Mouse (Mus musculus) heart, embryonic 12.5 days (tissue): ENCODE results near the gene Taf6l. TPM values are rescaled to one million over a fixed set of nuclear protein-coding genes. Genes with fewer than 3 reads are reported as not detected.

Experiments used
- ATAC-seq: fragments of 200-750 bp; cut with Nextera tagmentation; 2 replicates; pipeline ENCODE4 v1.8.0; 2017; ENCODE audit warnings: moderate TSS enrichment, moderate library complexity; ENCODE audit not compliant: insufficient number of reproducible peaks, low FRiP score
- H3K27ac ChIP-seq: fragments of 300-500 bp; sonication (generic); 2 replicates; pipeline ENCODE4 v1.5.1; 2016; ENCODE audit warnings: mild to moderate bottlenecking, moderate library complexity; ENCODE audit not compliant: poor library complexity, severe bottlenecking
- H3K27me3 ChIP-seq: fragments of 300-500 bp; sonication (generic); replicated peaks from 2 replicates; pipeline ENCODE4 v1.6.1; 2016; ENCODE audit warnings: mild to moderate bottlenecking, moderate library complexity
- H3K36me3 ChIP-seq: fragments of 300-500 bp; sonication (generic); 2 replicates; pipeline ENCODE4 v1.6.1; 2016; ENCODE audit warnings: mild to moderate bottlenecking, moderate library complexity
- H3K4me1 ChIP-seq: fragments of 300-500 bp; sonication (generic); replicated peaks from 2 replicates; pipeline ENCODE4 v1.6.1; 2016; ENCODE audit warnings: mild to moderate bottlenecking
- H3K4me2 ChIP-seq: fragments of 300-500 bp; sonication (generic); 2 replicates; pipeline ENCODE4 v1.6.1; 2016; ENCODE audit warnings: mild to moderate bottlenecking, moderate library complexity
- H3K4me3 ChIP-seq: fragments of 300-500 bp; sonication (generic); 2 replicates; pipeline ENCODE4 v1.5.1; 2016; ENCODE audit warnings: mild to moderate bottlenecking
- H3K9ac ChIP-seq: fragments of 300-500 bp; sonication (generic); 2 replicates; pipeline ENCODE4 v1.6.1; 2016; ENCODE audit warnings: mild to moderate bottlenecking, moderate library complexity
- H3K9me3 ChIP-seq: fragments of 300-500 bp; sonication (generic); replicated peaks from 2 replicates; pipeline ENCODE4 v1.6.1; 2016; ENCODE audit warnings: mild to moderate bottlenecking, moderate library complexity
- WGBS: fragments of 180-500 bp; shearing (Covaris S2); methylation state at CpG from one replicate; pipeline ENCODE4 v1.1.7; 2016; 5-methylcytosine and 5-hydroxymethylcytosine counted together
- polyA plus RNA-seq: library from polyadenylated mRNA; unstranded; fragments of >200 nt; fragmentation: Nextera tagmentation; extraction: Ambion mirVana; gene quantifications from 2 replicates; pipeline ENCODE4 v1.2.1, GENCODE M21; 2016

Gene Taf6l
- polyA plus RNA-seq, 1 experiment from 2014 or later: 23.3 TPM

DNA sequence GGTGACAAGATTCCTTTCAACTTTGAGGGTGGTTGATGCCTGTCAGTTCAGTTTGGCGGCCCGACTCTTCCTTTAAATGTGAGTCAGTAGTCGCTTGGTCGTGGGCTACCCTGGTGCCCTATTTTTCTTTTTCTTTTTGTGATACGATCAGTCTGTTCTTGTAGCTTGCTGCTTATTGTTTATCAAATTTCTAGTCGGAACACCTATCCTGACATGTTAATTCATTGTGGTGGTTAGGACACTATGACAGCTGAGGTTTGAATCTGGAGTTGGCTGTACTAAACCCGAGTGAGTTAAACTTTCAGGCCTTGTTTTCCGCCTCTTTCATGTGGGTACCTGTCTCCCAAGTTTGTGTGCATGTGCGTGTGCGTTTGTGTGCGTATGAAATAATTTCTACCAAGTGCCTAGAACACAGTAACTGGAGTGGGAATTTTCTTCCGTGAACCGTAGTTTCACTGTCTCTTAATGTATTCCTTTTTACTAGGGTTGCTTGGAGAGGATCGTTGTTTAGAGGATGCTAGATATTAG, 28.7 kb downstream of the Taf6l start:
- peak overlapping the region; percentile 88 for H3K4me2 ChIP-seq
- H3K4me3 ChIP-seq: peak overlapping the region; percentile 94
- no peaks in the 10 kb centered on the region for H3K9me3 ChIP-seq
- peaks cover 34% of the 10 kb centered on the region for H3K36me3 ChIP-seq
- H3K27ac ChIP-seq: peak overlapping the region; percentile 91
- H3K4me1 ChIP-seq: peaks cover 20% of the 10 kb centered on the region
- H3K27me3 ChIP-seq: no peaks in the 10 kb centered on the region
- ATAC-seq: no peak
- peak overlapping the region; percentile 95 for H3K9ac ChIP-seq
- 3% methylated on average over 14 of the region's 14 CpGs for WGBS

DNA sequence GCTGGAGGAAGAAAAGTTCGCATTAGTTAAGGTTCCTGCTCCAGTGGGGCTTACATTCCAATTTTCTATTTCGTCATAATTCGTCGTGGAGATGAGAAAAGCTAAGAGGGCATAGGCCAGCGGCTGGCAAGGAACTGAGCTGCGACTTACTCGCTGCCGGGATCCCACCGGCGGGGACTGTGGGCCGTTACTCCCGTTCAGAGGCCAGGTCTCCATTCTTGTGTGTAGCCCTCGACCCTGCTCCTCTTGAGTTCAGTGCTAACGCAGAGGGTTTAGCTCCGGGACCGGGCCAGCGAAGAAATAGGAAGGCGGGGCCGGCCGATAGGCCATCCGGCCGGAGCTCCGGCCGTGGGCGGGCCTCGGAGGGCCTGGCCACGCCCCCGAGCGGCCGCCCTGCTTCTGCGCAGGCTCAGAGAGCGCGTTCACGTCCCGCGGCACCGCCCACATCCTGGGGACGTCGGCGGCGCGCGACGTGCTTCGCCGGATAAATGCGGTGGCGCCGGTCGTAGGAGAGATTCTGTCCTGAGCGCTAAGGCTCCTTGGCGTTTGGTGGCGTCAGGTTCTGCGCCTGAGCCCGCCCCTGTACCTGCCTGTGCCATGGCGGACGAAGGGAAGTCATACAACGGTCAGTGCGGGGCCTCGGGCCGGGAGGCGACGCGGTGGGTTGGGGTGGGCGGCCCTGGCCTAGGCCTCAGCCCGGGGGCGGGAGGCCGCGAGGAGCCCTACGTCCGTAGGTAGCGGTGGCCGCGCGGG, 29.4 kb downstream of the Taf6l start, which contains the start of gene Nxf1:
Nxf1 (plus strand) TSS at position 439 of the 753 bp plus-strand sequence.
- Histone ChIP-seq H3K4me1 (peaks cover 20% of the 10 kb centered on the region), H3K4me2 (peak within 1 kb of the TSS; percentile 88), H3K27ac (peak within 1 kb of the TSS; percentile 91), H3K36me3 (peaks cover 37% of the 10 kb centered on the region), H3K4me3 (peak within 1 kb of the TSS; percentile 94), H3K27me3 (no peaks in the 10 kb centered on the region), H3K9me3 (no peaks in the 10 kb centered on the region), H3K9ac (peak within 1 kb of the TSS; percentile 95)
- ATAC-seq: peak; percentile 95
- whole genome bisulfite sequencing: under 1% methylated on average over 75 of the region's 75 CpGs

DNA sequence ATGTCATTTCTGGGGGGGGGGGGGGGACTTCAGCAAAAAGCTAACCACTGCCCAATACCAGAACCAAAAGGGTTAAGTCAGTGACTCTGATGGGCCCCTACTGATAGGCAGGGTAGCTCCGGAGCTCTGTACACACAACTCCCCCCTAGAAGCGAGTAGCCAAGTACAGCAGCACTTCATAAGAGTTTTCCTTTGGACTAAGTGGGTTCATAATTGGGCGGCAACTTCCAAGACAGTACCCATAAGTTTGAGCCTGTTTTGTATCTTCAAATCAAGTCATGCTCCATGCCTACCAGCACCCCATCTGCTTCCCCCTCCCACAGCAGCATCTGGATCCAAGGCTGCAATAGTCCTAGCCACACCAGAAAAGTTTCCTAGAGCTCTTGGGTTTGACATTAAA, 30.6 kb downstream of the Taf6l start:
- H3K4me1 ChIP-seq: peaks cover 20% of the 10 kb centered on the region
- H3K9ac ChIP-seq: peak overlapping the region; percentile 14; the same call in 1 of the 2 replicates
- 50% methylated on average over 3 of the region's 3 CpGs for WGBS
- no peaks in the 10 kb centered on the region for H3K27me3 ChIP-seq
- H3K4me2 ChIP-seq: peak overlapping the region; percentile 88
- H3K4me3 ChIP-seq: 0 out of 2 replicates have a peak overlapping the region, but pooled peaks have one; percentile 94
- H3K27ac ChIP-seq: no peak overlapping the region
- peaks cover 47% of the 10 kb centered on the region for H3K36me3 ChIP-seq
- no peaks in the 10 kb centered on the region for H3K9me3 ChIP-seq
- ATAC-seq: no peak

GRCm38 (mm10) chr19:8747368-8747767, 38.8 kb downstream of the Taf6l start:
- no peak overlapping the region for H3K9ac ChIP-seq
- H3K27me3 ChIP-seq: no peaks in the 10 kb centered on the region
- H3K36me3 ChIP-seq: peaks cover 94% of the 10 kb centered on the region
- H3K4me2 ChIP-seq: no peak overlapping the region
- H3K9me3 ChIP-seq: no peaks in the 10 kb centered on the region
- WGBS: 64% methylated on average over 2 of the region's 2 CpGs
- no peak overlapping the region for H3K4me3 ChIP-seq
- no peak for ATAC-seq
- H3K4me1 ChIP-seq: peaks cover 8% of the 10 kb centered on the region
- no peak overlapping the region for H3K27ac ChIP-seq

GRCm38 (mm10) chr19:8745382-8745781, 40.8 kb downstream of the Taf6l start:
- Histone ChIP-seq H3K9me3 (no peaks in the 10 kb centered on the region), H3K4me1 (peaks cover 17% of the 10 kb centered on the region), H3K36me3 (peaks cover 80% of the 10 kb centered on the region), H3K27me3 (no peaks in the 10 kb centered on the region), H3K4me2 (no peak overlapping the region), H3K27ac (no peak overlapping the region), H3K4me3 (no peak overlapping the region), H3K9ac (no peak overlapping the region; the same call in 1 of the 2 replicates)
- ATAC-seq: no peak
- 93% methylated on average over 1 of the region's 1 CpGs for WGBS

DNA sequence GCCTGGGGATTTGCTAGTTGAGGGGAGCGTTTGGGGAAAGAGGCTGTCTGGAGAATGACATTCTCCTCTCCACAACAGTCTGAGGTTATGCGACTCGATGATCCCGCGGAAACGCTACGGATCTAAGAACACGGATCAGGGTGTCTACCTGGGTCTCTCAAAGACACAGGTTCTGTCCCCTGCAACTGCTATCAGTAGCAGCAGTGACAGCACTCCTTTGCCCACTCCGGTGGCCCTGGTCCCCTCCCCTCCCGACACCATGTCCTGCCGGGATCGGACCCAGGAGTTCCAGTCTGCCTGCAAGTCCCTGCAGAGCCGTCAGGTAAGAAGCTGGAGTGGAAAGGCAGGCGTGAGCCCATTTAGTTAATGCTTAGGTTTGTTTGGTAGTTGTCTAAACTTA, 44.0 kb downstream of the Taf6l start:
- Histone ChIP-seq H3K36me3 (peaks cover 76% of the 10 kb centered on the region), H3K4me1 (peaks cover 19% of the 10 kb centered on the region), H3K9me3 (no peaks in the 10 kb centered on the region), H3K4me2 (peak overlapping the region; percentile 98), H3K4me3 (peak overlapping the region; percentile 72), H3K9ac (peak overlapping the region; percentile 87), H3K27me3 (no peaks in the 10 kb centered on the region), H3K27ac (peak overlapping the region; percentile 77)
- 14% methylated on average over 14 of the region's 14 CpGs for WGBS
- no peak for ATAC-seq

DNA sequence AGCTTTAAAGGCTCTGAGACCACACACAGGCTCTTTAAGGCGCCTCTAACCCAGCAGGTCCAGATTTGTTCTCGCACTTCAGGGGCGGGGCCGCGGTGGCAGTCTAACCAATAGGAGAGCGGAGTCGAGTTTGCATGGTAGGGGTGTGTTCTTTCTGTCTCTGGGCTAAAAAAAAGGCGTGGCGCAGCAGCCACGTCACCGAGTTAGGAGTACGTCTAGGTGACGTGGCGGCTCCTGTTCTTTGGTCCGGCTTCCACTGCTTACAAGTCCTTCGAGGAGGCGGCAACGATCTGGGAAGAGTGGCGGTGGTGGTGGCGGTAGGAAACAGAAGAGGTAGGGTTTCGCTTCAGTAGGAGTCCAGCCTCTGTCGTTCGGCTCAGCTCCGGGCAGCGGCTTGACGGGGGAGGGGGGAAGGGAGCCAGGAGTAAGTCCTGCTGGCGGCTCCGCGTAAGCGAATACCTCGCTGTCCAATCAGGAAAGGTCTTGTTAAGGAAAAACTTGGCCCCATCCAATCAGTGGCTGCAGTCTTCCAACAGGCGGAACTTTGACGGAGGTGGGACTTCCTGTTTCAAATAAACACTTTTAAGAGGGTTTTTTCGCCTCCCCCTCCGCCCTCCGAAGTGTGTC, 44.9 kb downstream of the Taf6l start, which contains the start of gene Stx5a:
Stx5a (plus strand) TSS at position 171 of the 627 bp plus-strand sequence.
- ATAC-seq: peak; percentile 98
- peak within 1 kb of the TSS; percentile 97 for H3K27ac ChIP-seq
- H3K9ac ChIP-seq: peak within 1 kb of the TSS; percentile 87
- peak within 1 kb of the TSS; percentile 98 for H3K4me2 ChIP-seq
- peaks cover 21% of the 10 kb centered on the region for H3K4me1 ChIP-seq
- WGBS: under 1% methylated on average over 36 of the region's 36 CpGs
- peaks cover 68% of the 10 kb centered on the region for H3K36me3 ChIP-seq
- H3K9me3 ChIP-seq: no peaks in the 10 kb centered on the region
- no peaks in the 10 kb centered on the region for H3K27me3 ChIP-seq
- H3K4me3 ChIP-seq: peak within 1 kb of the TSS; percentile 72

- peak within 1 kb of the TSS; percentile 72 for H3K4me3 ChIP-seq
- H3K4me1 ChIP-seq: peaks cover 23% of the 10 kb centered on the region
- no peaks in the 10 kb centered on the region for H3K27me3 ChIP-seq
- WGBS: 72% methylated on average over 14 of the region's 14 CpGs
- H3K9ac ChIP-seq: peak within 1 kb of the TSS; percentile 87
- H3K4me2 ChIP-seq: peak within 1 kb of the TSS; percentile 98
- no peak for ATAC-seq
- H3K27ac ChIP-seq: peak within 1 kb of the TSS; percentile 97
- peaks cover 61% of the 10 kb centered on the region for H3K36me3 ChIP-seq
- no peaks in the 10 kb centered on the region for H3K9me3 ChIP-seq
Measured at GRCm38 (mm10) chr19:8740603-8741002, 45.6 kb downstream of the Taf6l start, which contains the start of gene 1700092M07Rik. 1700092M07Rik (plus strand) TSS chr19:8740718.

DNA sequence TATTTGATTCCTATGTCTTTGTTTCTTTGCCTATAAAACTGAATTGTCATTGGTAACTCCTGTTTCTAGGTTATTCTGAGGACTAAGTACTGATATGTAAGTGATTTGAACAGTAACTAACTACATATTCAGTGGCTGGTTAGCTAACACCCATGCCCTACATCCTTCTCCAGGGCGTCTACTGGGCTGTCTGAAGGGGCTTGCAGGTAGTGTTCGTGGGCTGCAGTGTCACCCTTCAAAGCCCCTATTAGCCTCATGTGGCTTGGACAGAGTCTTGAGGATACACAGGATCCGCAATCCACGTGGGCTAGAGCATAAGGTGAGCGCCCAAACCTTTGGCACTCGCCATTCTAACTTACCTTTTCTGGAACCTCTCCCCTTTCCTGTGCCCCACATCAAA, 46.6 kb downstream of the Taf6l start:
- ATAC-seq: no peak
- peaks cover 26% of the 10 kb centered on the region for H3K4me1 ChIP-seq
- H3K4me3 ChIP-seq: no peak overlapping the region
- H3K36me3 ChIP-seq: peaks cover 51% of the 10 kb centered on the region
- H3K9me3 ChIP-seq: no peaks in the 10 kb centered on the region
- no peak overlapping the region for H3K9ac ChIP-seq
- no peak overlapping the region for H3K4me2 ChIP-seq
- H3K27ac ChIP-seq: no peak overlapping the region
- 90% methylated on average over 6 of the region's 6 CpGs for WGBS
- no peaks in the 10 kb centered on the region for H3K27me3 ChIP-seq

GRCm38 (mm10) chr19:8738911-8739310, 47.3 kb downstream of the Taf6l start:
- Histone ChIP-seq H3K9me3 (no peaks in the 10 kb centered on the region), H3K4me1 (peaks cover 26% of the 10 kb centered on the region), H3K36me3 (peaks cover 45% of the 10 kb centered on the region), H3K27me3 (no peaks in the 10 kb centered on the region), H3K9ac (no peak overlapping the region), H3K4me3 (no peak overlapping the region), H3K4me2 (no peak overlapping the region), H3K27ac (no peak overlapping the region)
- WGBS: 88% methylated on average over 7 of the region's 7 CpGs
- ATAC-seq: no peak

DNA sequence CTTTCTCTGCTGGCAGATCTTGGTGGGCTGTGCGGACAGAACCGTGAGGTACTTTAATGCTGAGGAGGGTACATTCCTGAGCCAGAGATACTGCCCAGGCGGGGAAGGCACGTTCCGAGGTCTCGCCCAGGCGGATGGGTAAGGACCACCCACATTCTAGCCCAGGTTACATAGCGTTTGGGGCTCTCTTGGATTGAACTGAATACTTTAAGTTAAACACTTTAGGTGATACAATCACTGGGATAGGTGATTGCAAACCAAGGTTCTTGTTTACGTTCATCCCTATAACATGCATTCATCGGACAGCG, 50.1 kb downstream of the Taf6l start:
- WGBS: 2% methylated on average over 11 of the region's 11 CpGs
- H3K4me3 ChIP-seq: peak overlapping the region; percentile 87
- ATAC-seq: no peak; the same call in none of the 2 replicates
- peak overlapping the region; percentile 99 for H3K4me2 ChIP-seq
- H3K27ac ChIP-seq: no peak overlapping the region; the same call in 1 of the 2 replicates
- no peaks in the 10 kb centered on the region for H3K9me3 ChIP-seq
- peaks cover 14% of the 10 kb centered on the region for H3K4me1 ChIP-seq
- no peaks in the 10 kb centered on the region for H3K27me3 ChIP-seq
- peaks cover 32% of the 10 kb centered on the region for H3K36me3 ChIP-seq
- peak overlapping the region; percentile 77 for H3K9ac ChIP-seq
